Mouse (Mus musculus) embryonic fibroblast, embryonic 13.5 days (primary cell): Measurements from ENCODE around the gene Rerg.

Experiments used
- CTCF ChIP-seq: IDR thresholded peaks from 2 replicates; pipeline ENCODE4 v1.5.1; 2011; ENCODE audit warnings: mild to moderate bottlenecking, control low read depth, low read length, moderate library complexity, borderline replicate concordance; ENCODE audit not compliant: insufficient read depth
- POLR2A ChIP-seq: IDR thresholded peaks from 2 replicates; pipeline ENCODE4 v1.6.1; 2011; ENCODE audit warnings: low read depth, mild to moderate bottlenecking, control low read depth, low read length, moderate library complexity

DNA sequence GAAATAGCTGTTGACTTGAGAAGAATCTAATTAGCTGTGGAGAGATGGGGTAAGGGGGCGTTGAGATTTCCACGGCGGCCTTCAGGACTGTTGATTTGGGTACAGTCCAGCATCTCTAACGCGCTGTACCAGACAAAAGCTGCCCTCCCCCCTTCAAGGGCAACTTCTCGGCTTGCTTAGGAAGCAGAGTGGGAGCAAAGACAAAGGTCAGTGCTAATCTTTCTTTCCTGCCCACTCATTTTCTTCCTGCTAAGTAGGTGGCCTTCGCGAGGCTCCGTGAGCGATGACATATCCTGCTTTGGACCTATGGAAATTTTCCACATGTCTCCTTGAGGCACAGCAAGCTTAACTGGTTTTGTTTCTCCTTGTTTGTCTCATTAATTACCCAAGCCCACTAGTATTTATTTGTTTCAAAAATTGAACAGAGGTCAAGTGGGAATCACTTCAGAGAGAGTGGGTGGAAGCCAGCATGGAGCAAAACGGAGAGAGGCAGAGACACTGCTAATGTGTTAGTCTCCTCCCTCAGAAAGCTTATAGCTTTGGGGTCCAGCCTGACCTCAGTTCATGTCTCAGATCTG lies 25.2 kb downstream of the Rerg start:
- TF ChIP-seq CTCF: no peak
- no peak for TF ChIP-seq POLR2A
